Comparison of ENCODE assay signal across 8 mouse cellular contexts in genomic region chr2:158379354-158380078, GRCm38 (mm10). TPM values are rescaled to one million over a fixed set of nuclear protein-coding genes. Genes with fewer than 3 reads are reported as not detected.
DNase-seq lines count a peak whose midpoint lies in the region; ATAC-seq and TF ChIP-seq lines count a peak whose summit lies in the region.

No protein-coding gene starts in this region.

- no peak for TF ChIP-seq POLR2A in thymus, adult 2 months (IDR thresholded peaks at IDR 0.05; ENCODE audit: control insufficient read depth, extremely low read depth, insufficient read depth, low read length, poor library complexity)

- no peak overlapping the region for H3K4me2 ChIP-seq in forebrain, postnatal 0 days (ENCODE audit: low read depth)
- H3K4me2 ChIP-seq in liver, embryonic 11.5 days: no peak overlapping the region

- no peak overlapping the region for H3K9ac ChIP-seq in forebrain, postnatal 0 days
- no peak overlapping the region for H3K9ac ChIP-seq in liver, embryonic 11.5 days (ENCODE audit: low read depth, low read length)

- peak; percentile 41 for ATAC-seq in forebrain, postnatal 0 days
- ATAC-seq in liver, embryonic 11.5 days (replicated peaks; ENCODE audit: low FRiP score): no peak

- peak; percentile 97 for TF ChIP-seq CTCF in forebrain, postnatal 0 days (IDR thresholded peaks at IDR 0.05; ENCODE audit: low read depth)
- peak; percentile 27; the same call in 1 of the 2 replicates for TF ChIP-seq CTCF in thymus, adult 2 months (IDR thresholded peaks at IDR 0.05; ENCODE audit: borderline replicate concordance, control insufficient read depth, extremely low read depth, insufficient read depth, low read length, poor library complexity)

- 40% methylated on average over 13 of the region's 13 CpGs for WGBS in forebrain, postnatal 0 days
- WGBS in liver, embryonic 11.5 days: 47% methylated on average over 13 of the region's 13 CpGs
- 53% methylated on average over 13 of the region's 13 CpGs for WGBS in thymus, adult 2 months

- H3K9me3 ChIP-seq in forebrain, postnatal 0 days (ENCODE audit: low read length): no peaks in the 10 kb centered on the region
- no peaks in the 10 kb centered on the region for H3K9me3 ChIP-seq in liver, embryonic 11.5 days (ENCODE audit: control insufficient read depth, low read length)

- H3K36me3 ChIP-seq in forebrain, postnatal 0 days (ENCODE audit: insufficient read depth): no peaks in the 10 kb centered on the region
- H3K36me3 ChIP-seq in liver, embryonic 11.5 days (ENCODE audit: control insufficient read depth, insufficient read depth, low read length): no peaks in the 10 kb centered on the region
- no peaks in the 10 kb centered on the region for H3K36me3 ChIP-seq in thymus, adult 2 months (ENCODE audit: control insufficient read depth, insufficient read depth, low read length)

- no peak overlapping the region for H3K27ac ChIP-seq in forebrain, postnatal 0 days (ENCODE audit: low read depth, low read length)
- no peak overlapping the region for H3K27ac ChIP-seq in liver, embryonic 11.5 days (ENCODE audit: low read depth, low read length)
- H3K27ac ChIP-seq in thymus, adult 2 months (ENCODE audit: control insufficient read depth, insufficient read depth, low read length): no peak overlapping the region

- H3K4me3 ChIP-seq in forebrain, postnatal 0 days (ENCODE audit: low read depth, low read length): no peak overlapping the region
- H3K4me3 ChIP-seq in liver, embryonic 11.5 days (ENCODE audit: low read depth, low read length): no peak overlapping the region
- H3K4me3 ChIP-seq in thymus, adult 2 months (ENCODE audit: control insufficient read depth, insufficient read depth, low read length): no peak overlapping the region

- no peaks in the 10 kb centered on the region for H3K4me1 ChIP-seq in forebrain, postnatal 0 days (ENCODE audit: insufficient read depth)
- H3K4me1 ChIP-seq in liver, embryonic 11.5 days (replicated peaks; ENCODE audit: control insufficient read depth, insufficient read depth, low read length): peaks cover 9% of the 10 kb centered on the region
- H3K4me1 ChIP-seq in thymus, adult 2 months (replicated peaks; ENCODE audit: control insufficient read depth, insufficient read depth, low read length): no peaks in the 10 kb centered on the region

- H3K27me3 ChIP-seq in forebrain, postnatal 0 days (ENCODE audit: insufficient read depth, low read length): no peaks in the 10 kb centered on the region; the same call in 1 of the 2 replicates
- H3K27me3 ChIP-seq in liver, embryonic 11.5 days (replicated peaks; ENCODE audit: control insufficient read depth, insufficient read depth, low read length): peaks cover 19% of the 10 kb centered on the region
- H3K27me3 ChIP-seq in thymus, adult 2 months (ENCODE audit: control insufficient read depth, insufficient read depth, low read length): peaks cover 4% of the 10 kb centered on the region

- peak; percentile 60 for DNase-seq in urinary bladder, postnatal 14 days (ENCODE audit: low spot score)
- no peak for DNase-seq in urinary bladder, adult 2 months (ENCODE audit: low spot score)
- DNase-seq in c-Kit-positive CD71-positive TER-119-negative erythroid progenitor cells, embryonic 14.5 days (ENCODE audit: low read depth): peak; percentile 79
- peak; percentile 86 for DNase-seq in forebrain, postnatal 0 days
- DNase-seq in kidney, adult 8-10 months: peak; percentile 76 to 80
- peak; percentile 27 for DNase-seq in liver, embryonic 11.5 days (ENCODE audit: low spot score)
- DNase-seq in naive thymus-derived CD4-positive, alpha-beta T cell, adult 2 months (ENCODE audit: low read depth): peak; percentile 87
- DNase-seq in thymus, adult 2 months: peak; percentile 65

RNA-seq across cellular contexts. Expression of gene Snhg11, which starts 4.1 kb away (rescaled TPM):
- 42.5 and 79.4 TPM in 2 replicates for polyA plus RNA-seq in urinary bladder, adult 2 months (2012; rRNA removed)
- 68.4 and 142 TPM in 2 replicates for total RNA-seq in forebrain, postnatal 0 days (2014; rRNA removed)
- polyA plus RNA-seq in forebrain, postnatal 0 days (2015; fragmentation: Nextera tagmentation; extraction: Ambion mirVana): 39.8 and 179 TPM in 2 replicates
- 2.4 and 3.9 TPM in 2 replicates for polyA plus RNA-seq in liver, embryonic 11.5 days (2014; fragmentation: Nextera tagmentation; extraction: Ambion mirVana)
- polyA plus RNA-seq in thymus, adult 2 months (2012; rRNA removed): 9.3 and 16.1 TPM in 2 replicates

RNA-seq across cellular contexts. Expression of gene Ralgapb, which starts 30.1 kb away (rescaled TPM):
- 25.8 and 25.9 TPM in 2 replicates for polyA plus RNA-seq in urinary bladder, adult 2 months (2012; rRNA removed)
- total RNA-seq in forebrain, postnatal 0 days (2014; rRNA removed): 45.2 and 55.5 TPM in 2 replicates
- 10.5 and 16.6 TPM in 2 replicates for polyA plus RNA-seq in forebrain, postnatal 0 days (2015; fragmentation: Nextera tagmentation; extraction: Ambion mirVana)
- polyA plus RNA-seq in liver, embryonic 11.5 days (2014; fragmentation: Nextera tagmentation; extraction: Ambion mirVana): 11.6 and 14.3 TPM in 2 replicates
- polyA plus RNA-seq in thymus, adult 2 months (2012; rRNA removed): 43.8 and 47.8 TPM in 2 replicates
